Mouse (Mus musculus) midbrain, embryonic 12.5 days (tissue): Measurements from ENCODE around the gene Csrp1. TPM values are rescaled to one million over a fixed set of nuclear protein-coding genes. Genes with fewer than 3 reads are reported as not detected.

Experiments
- ATAC-seq: fragments of 200-750 bp; cut with Nextera tagmentation; 2 replicates; pipeline ENCODE4 v1.8.0; 2017; ENCODE audit warnings: low read depth, moderate TSS enrichment, moderate library complexity; ENCODE audit not compliant: low FRiP score
- H3K27ac ChIP-seq: fragments of 300-500 bp; sonication (generic); replicated peaks from 2 replicates; pipeline ENCODE4 v1.5.1; 2016; ENCODE audit warnings: mild to moderate bottlenecking
- H3K27me3 ChIP-seq: fragments of 300-500 bp; sonication (generic); 2 replicates; pipeline ENCODE4 v1.6.1; 2016; ENCODE audit warnings: mild to moderate bottlenecking
- H3K36me3 ChIP-seq: fragments of 300-500 bp; sonication (generic); 2 replicates; pipeline ENCODE4 v1.6.1; 2016
- H3K4me1 ChIP-seq: fragments of 300-500 bp; sonication (generic); 2 replicates; pipeline ENCODE4 v1.6.1; 2016
- H3K4me2 ChIP-seq: fragments of 300-500 bp; sonication (generic); replicated peaks from 2 replicates; pipeline ENCODE4 v1.6.1; 2016; ENCODE audit warnings: mild to moderate bottlenecking, moderate library complexity
- H3K4me3 ChIP-seq: fragments of 300-500 bp; sonication (generic); 2 replicates; pipeline ENCODE4 v1.5.1; 2016; ENCODE audit warnings: mild to moderate bottlenecking
- H3K9ac ChIP-seq: fragments of 300-500 bp; sonication (generic); replicated peaks from 2 replicates; pipeline ENCODE4 v1.6.1; 2016; ENCODE audit warnings: mild to moderate bottlenecking, moderate library complexity
- H3K9me3 ChIP-seq: fragments of 300-500 bp; sonication (generic); 2 replicates; pipeline ENCODE4 v1.6.1; 2016; ENCODE audit warnings: mild to moderate bottlenecking
- WGBS: fragments of 180-500 bp; shearing (Covaris S2); methylation state at CpG from one replicate; pipeline ENCODE4 v1.1.7; 2016; 5-methylcytosine and 5-hydroxymethylcytosine counted together
- polyA plus RNA-seq: library from polyadenylated mRNA; unstranded; fragments of >200 nt; fragmentation: Nextera tagmentation; extraction: Ambion mirVana; gene quantifications from 2 replicates; pipeline ENCODE4 v1.2.1, GENCODE M21; 2016

Gene Csrp1
- polyA plus RNA-seq, 1 experiment from 2014 or later = 41.0 TPM

- peak; percentile 23; the same call in 1 of the 2 replicates for ATAC-seq
- peaks cover 4% of the 10 kb centered on the region; the same call in 1 of the 2 replicates for H3K9me3 ChIP-seq
- no peaks in the 10 kb centered on the region for H3K36me3 ChIP-seq
- WGBS = 5% methylated on average over 11 of the region's 11 CpGs
- H3K27ac ChIP-seq = peak overlapping the region; percentile 42; the same call in 1 of the 2 replicates
- no peak overlapping the region for H3K9ac ChIP-seq
- H3K4me3 ChIP-seq = 0 out of 2 replicates have a peak overlapping the region, but pooled peaks have one; percentile 35
- peaks cover 38% of the 10 kb centered on the region for H3K27me3 ChIP-seq
- peak overlapping the region; percentile 65 for H3K4me2 ChIP-seq
- peaks cover 17% of the 10 kb centered on the region for H3K4me1 ChIP-seq
Observed at GRCm38 (mm10) chr1:135698451-135698921, 21.4 kb upstream of the Csrp1 start.

- H3K4me1 ChIP-seq = peaks cover 17% of the 10 kb centered on the region
- peak overlapping the region; percentile 43; the same call in 1 of the 2 replicates for H3K27ac ChIP-seq
- peaks cover 4% of the 10 kb centered on the region; the same call in 1 of the 2 replicates for H3K9me3 ChIP-seq
- peak; percentile 76 for ATAC-seq
- peak overlapping the region; percentile 65 for H3K4me2 ChIP-seq
- peak overlapping the region; percentile 35 for H3K4me3 ChIP-seq
- 2% methylated on average over 29 of the region's 29 CpGs for WGBS
- peak overlapping the region; percentile 39 for H3K9ac ChIP-seq
- no peaks in the 10 kb centered on the region for H3K36me3 ChIP-seq
- peaks cover 34% of the 10 kb centered on the region for H3K27me3 ChIP-seq
Observed at GRCm38 (mm10) chr1:135698996-135699705, 20.7 kb upstream of the Csrp1 start.

- Histone ChIP-seq H3K9me3 (peaks cover 4% of the 10 kb centered on the region; the same call in 1 of the 2 replicates), H3K27ac (no peak overlapping the region), H3K36me3 (no peaks in the 10 kb centered on the region), H3K4me2 (peak overlapping the region; percentile 65), H3K4me3 (peak overlapping the region; percentile 35; the same call in 1 of the 2 replicates), H3K27me3 (peaks cover 31% of the 10 kb centered on the region), H3K4me1 (peaks cover 17% of the 10 kb centered on the region), H3K9ac (peak overlapping the region; percentile 39; the same call in 1 of the 2 replicates)
- ATAC-seq = no peak
- 37% methylated on average over 2 of the region's 2 CpGs for WGBS
Observed at GRCm38 (mm10) chr1:135699892-135700291, 20.0 kb upstream of the Csrp1 start.

GRCm38 (mm10) chr1:135700605-135701004 lies 19.3 kb upstream of the Csrp1 start:
- Histone ChIP-seq H3K36me3 (no peaks in the 10 kb centered on the region), H3K9me3 (peaks cover 4% of the 10 kb centered on the region; the same call in 1 of the 2 replicates), H3K4me3 (no peak overlapping the region), H3K4me2 (no peak overlapping the region), H3K27ac (no peak overlapping the region), H3K4me1 (peaks cover 17% of the 10 kb centered on the region), H3K9ac (no peak overlapping the region), H3K27me3 (peaks cover 31% of the 10 kb centered on the region)
- ATAC-seq = peak; percentile 31
- 2% methylated on average over 7 of the region's 7 CpGs for WGBS

GRCm38 (mm10) chr1:135701314-135701713 lies 18.5 kb upstream of the Csrp1 start:
- 50% methylated on average over 3 of the region's 3 CpGs for WGBS

GRCm38 (mm10) chr1:135702722-135703121 lies 17.1 kb upstream of the Csrp1 start:
- Histone ChIP-seq H3K9ac (no peak overlapping the region), H3K36me3 (no peaks in the 10 kb centered on the region), H3K27ac (no peak overlapping the region), H3K4me1 (peaks cover 17% of the 10 kb centered on the region), H3K4me2 (no peak overlapping the region), H3K9me3 (no peaks in the 10 kb centered on the region), H3K4me3 (no peak overlapping the region), H3K27me3 (peaks cover 19% of the 10 kb centered on the region)
- no peak for ATAC-seq
- WGBS = 73% methylated on average over 2 of the region's 2 CpGs

More at GRCm38 (mm10) chr1:135701314-135701713, 18.5 kb upstream of the Csrp1 start:
- no peaks in the 10 kb centered on the region for H3K36me3 ChIP-seq
- peaks cover 31% of the 10 kb centered on the region for H3K27me3 ChIP-seq
- no peak for ATAC-seq
- peaks cover 4% of the 10 kb centered on the region; the same call in 1 of the 2 replicates for H3K9me3 ChIP-seq
- no peak overlapping the region for H3K27ac ChIP-seq
- no peak overlapping the region for H3K4me2 ChIP-seq
- no peak overlapping the region for H3K9ac ChIP-seq
- peaks cover 17% of the 10 kb centered on the region for H3K4me1 ChIP-seq
- no peak overlapping the region for H3K4me3 ChIP-seq

- ATAC-seq = no peak
- no peak overlapping the region for H3K4me3 ChIP-seq
- no peaks in the 10 kb centered on the region for H3K36me3 ChIP-seq
- WGBS = 57% methylated on average over 3 of the region's 3 CpGs
- 0 out of 2 replicates have a peak, but pooled peaks cover 3% of the 10 kb centered on the region for H3K4me1 ChIP-seq
- no peak overlapping the region for H3K4me2 ChIP-seq
- H3K27ac ChIP-seq = no peak overlapping the region
- H3K27me3 ChIP-seq = 0 out of 2 replicates have a peak, but pooled peaks cover 4% of the 10 kb centered on the region
- H3K9me3 ChIP-seq = no peaks in the 10 kb centered on the region
- no peak overlapping the region for H3K9ac ChIP-seq
Observed at GRCm38 (mm10) chr1:135704317-135704821, 15.5 kb upstream of the Csrp1 start.

GRCm38 (mm10) chr1:135708369-135708768 lies 11.5 kb upstream of the Csrp1 start:
- Histone ChIP-seq H3K4me2 (peak overlapping the region; percentile 24; the same call in 1 of the 2 replicates), H3K27ac (no peak overlapping the region), H3K27me3 (no peaks in the 10 kb centered on the region), H3K4me3 (0 out of 2 replicates have a peak overlapping the region, but pooled peaks have one; percentile 10), H3K4me1 (no peaks in the 10 kb centered on the region), H3K36me3 (no peaks in the 10 kb centered on the region), H3K9me3 (no peaks in the 10 kb centered on the region), H3K9ac (no peak overlapping the region)
- WGBS = 50% methylated on average over 4 of the region's 4 CpGs
- no peak for ATAC-seq

GRCm38 (mm10) chr1:135711126-135711525 lies 8.7 kb upstream of the Csrp1 start:
- no peaks in the 10 kb centered on the region for H3K27me3 ChIP-seq
- H3K9ac ChIP-seq = no peak overlapping the region
- no peak for ATAC-seq
- no peak overlapping the region for H3K27ac ChIP-seq
- no peak overlapping the region for H3K4me3 ChIP-seq
- H3K4me1 ChIP-seq = no peaks in the 10 kb centered on the region
- WGBS = 61% methylated on average over 7 of the region's 7 CpGs
- no peak overlapping the region for H3K4me2 ChIP-seq
- H3K36me3 ChIP-seq = no peaks in the 10 kb centered on the region
- H3K9me3 ChIP-seq = no peaks in the 10 kb centered on the region

GRCm38 (mm10) chr1:135714028-135714815 lies 5.6 kb upstream of the Csrp1 start:
- WGBS = 87% methylated on average over 9 of the region's 9 CpGs
- no peak overlapping the region for H3K4me3 ChIP-seq
- ATAC-seq = no peak
- H3K27me3 ChIP-seq = no peaks in the 10 kb centered on the region; the same call in 1 of the 2 replicates
- H3K4me2 ChIP-seq = no peak overlapping the region
- H3K9me3 ChIP-seq = no peaks in the 10 kb centered on the region
- no peak overlapping the region for H3K27ac ChIP-seq
- no peaks in the 10 kb centered on the region for H3K36me3 ChIP-seq
- H3K9ac ChIP-seq = no peak overlapping the region
- H3K4me1 ChIP-seq = no peaks in the 10 kb centered on the region

- Histone ChIP-seq H3K27me3 (peaks cover 1% of the 10 kb centered on the region; the same call in 1 of the 2 replicates), H3K9ac (no peak overlapping the region), H3K36me3 (no peaks in the 10 kb centered on the region), H3K4me1 (0 out of 2 replicates have a peak, but pooled peaks cover 2% of the 10 kb centered on the region), H3K4me2 (no peak overlapping the region), H3K4me3 (no peak overlapping the region), H3K9me3 (no peaks in the 10 kb centered on the region), H3K27ac (no peak overlapping the region)
- 65% methylated on average over 3 of the region's 3 CpGs for WGBS
- no peak for ATAC-seq
Observed at GRCm38 (mm10) chr1:135714901-135715609, 4.8 kb upstream of the Csrp1 start.
